Mouse (Mus musculus) forebrain, postnatal 0 days (tissue): Measurements from ENCODE around the gene Adnp. TPM values are rescaled to one million over a fixed set of nuclear protein-coding genes. Genes with fewer than 3 reads are reported as not detected.
A peak's percentile ranks its signal among the peaks of the same experiment; 100 is the strongest.
"Not testable (repeated sequence)": the region's sequence is repeated elsewhere in the genome, so short reads cannot be mapped to it uniquely, and the experiment has no call there.

Experiments
- ATAC-seq: fragments of 200-750 bp; cut with Nextera tagmentation; 2 replicates; pipeline ENCODE4 v1.8.0; 2017; ENCODE audit warnings: mild to moderate bottlenecking, moderate library complexity
- DNase-seq: peaks from one replicate; pipeline ENCODE4 v3.0.0-alpha.2; 2015
- H3K27ac ChIP-seq: fragments of 300-500 bp; sonication (generic); 2 replicates; pipeline ENCODE4 v1.5.1; 2014; ENCODE audit warnings: low read depth, mild to moderate bottlenecking, antibody characterized with exemption, low read length, moderate library complexity, mixed read lengths
- H3K27me3 ChIP-seq: fragments of 300-500 bp; sonication (generic); 2 replicates; pipeline ENCODE4 v1.6.1; 2014; ENCODE audit warnings: mild to moderate bottlenecking, low read length, mixed read lengths; ENCODE audit not compliant: insufficient read depth
- H3K36me3 ChIP-seq: fragments of 300-500 bp; sonication (generic); 2 replicates; pipeline ENCODE4 v1.6.1; 2014; ENCODE audit warnings: mild to moderate bottlenecking, moderate library complexity; ENCODE audit not compliant: insufficient read depth
- H3K4me1 ChIP-seq: fragments of 300-500 bp; sonication (generic); 2 replicates; pipeline ENCODE4 v1.6.1; 2014; ENCODE audit warnings: antibody characterized with exemption; ENCODE audit not compliant: insufficient read depth
- H3K4me2 ChIP-seq: fragments of 300-500 bp; sonication (generic); 2 replicates; pipeline ENCODE4 v1.6.1; 2014; ENCODE audit warnings: low read depth, mild to moderate bottlenecking, moderate library complexity
- H3K4me3 ChIP-seq: fragments of 300-500 bp; sonication (generic); 2 replicates; pipeline ENCODE4 v1.5.1; 2014; ENCODE audit warnings: low read depth, low read length, mixed read lengths
- H3K9ac ChIP-seq: fragments of 300-500 bp; sonication (generic); 2 replicates; pipeline ENCODE4 v1.6.1; 2014; ENCODE audit warnings: mild to moderate bottlenecking
- H3K9me3 ChIP-seq: fragments of 300-500 bp; sonication (generic); 2 replicates; pipeline ENCODE4 v1.6.1; 2016; ENCODE audit warnings: low read length
- CTCF ChIP-seq: sonication (generic); IDR thresholded peaks from 2 replicates; pipeline ENCODE4 v1.5.1; 2016; ENCODE audit warnings: antibody characterized with exemption, control low read depth, low read depth
- WGBS: fragments of 180-500 bp; shearing (Covaris S2); extraction: QIAGEN DNeasy Blood & Tissue Kit; methylation state at CpG from one replicate; pipeline ENCODE4 v1.1.7; 2014; 5-methylcytosine and 5-hydroxymethylcytosine counted together
- polyA plus RNA-seq: library from polyadenylated mRNA; unstranded; fragments of >200 nt; fragmentation: Nextera tagmentation; extraction: Ambion mirVana; gene quantifications from 2 replicates; pipeline ENCODE4 v1.2.1, GENCODE M21; 2015
- total RNA-seq: library from RNA; depleted of rRNA; stranded (reverse); fragments of >200 nt; gene quantifications from 2 replicates; pipeline ENCODE4 v1.2.3, GENCODE M21; 2014

Gene Adnp
- total and polyA plus RNA-seq, 2 experiments from 2014 or later, result 15.4 to 41.8 TPM

DNA sequence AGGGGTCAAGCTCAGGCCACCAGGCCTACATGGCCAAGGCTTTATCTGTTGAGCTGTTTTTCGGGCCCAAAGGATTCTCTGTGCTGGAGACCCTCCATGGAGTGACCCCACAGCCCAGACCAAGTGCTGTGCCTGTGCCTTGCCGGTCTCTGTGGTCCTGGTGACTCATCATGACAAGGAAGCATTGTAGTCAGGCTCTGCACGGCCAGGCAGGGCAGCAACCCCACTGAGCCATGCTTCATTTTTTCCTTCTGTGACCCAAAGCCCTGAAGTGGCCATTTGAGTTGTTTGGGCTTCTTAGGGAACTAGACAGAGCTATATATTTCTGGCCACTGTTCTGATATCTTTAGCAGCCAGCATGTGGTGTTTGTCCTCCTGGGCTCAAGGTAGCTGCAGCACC lies 39.1 kb downstream of the Adnp start:
- H3K4me2 ChIP-seq, result no peak overlapping the region
- TF ChIP-seq CTCF, result no peak
- WGBS, result 66% methylated on average over 3 of the region's 3 CpGs
- no peak overlapping the region for H3K9ac ChIP-seq
- no peaks in the 10 kb centered on the region for H3K9me3 ChIP-seq
- no peak overlapping the region for H3K4me3 ChIP-seq
- H3K36me3 ChIP-seq, result no peaks in the 10 kb centered on the region
- no peaks in the 10 kb centered on the region for H3K27me3 ChIP-seq
- DNase-seq (no peak), ATAC-seq (no peak)
- H3K27ac ChIP-seq, result no peak overlapping the region
- H3K4me1 ChIP-seq, result no peaks in the 10 kb centered on the region

DNA sequence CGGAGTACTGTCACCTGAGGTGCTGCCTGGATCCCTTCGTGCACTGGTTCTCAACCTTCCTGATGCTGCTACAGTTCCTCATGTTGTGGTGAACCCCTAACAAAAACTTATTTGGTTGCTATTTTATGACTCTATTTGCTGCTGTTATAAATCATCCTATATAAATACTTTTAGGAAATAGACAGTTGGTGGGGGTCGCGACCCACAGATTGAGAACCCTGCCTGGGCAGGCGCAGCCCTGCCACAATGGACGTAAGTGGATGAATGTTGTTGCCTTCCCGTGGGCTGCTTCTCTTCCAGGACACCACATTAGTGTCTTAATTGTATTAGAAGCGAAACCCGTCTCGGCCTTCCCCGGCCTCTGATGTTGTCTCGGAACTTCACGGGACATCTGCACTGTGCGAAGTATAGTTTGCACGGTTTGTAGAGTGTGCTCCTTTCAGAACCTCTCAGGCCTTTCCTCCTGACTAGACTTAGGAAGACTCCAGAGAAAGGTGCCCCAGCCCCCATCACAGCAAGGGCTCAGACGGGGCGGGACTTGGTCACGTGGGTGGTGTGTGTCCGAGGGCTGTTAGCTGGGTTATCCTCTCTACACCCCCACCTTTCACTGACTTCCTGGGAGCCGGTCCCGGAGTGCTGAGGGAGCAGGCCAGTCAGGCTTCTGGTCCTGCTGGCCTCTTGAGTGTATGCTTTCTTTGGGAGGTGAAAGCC lies 40.0 kb downstream of the Adnp start:
- whole genome bisulfite sequencing, result 52% methylated on average over 21 of the region's 21 CpGs
- no peaks in the 10 kb centered on the region for H3K9me3 ChIP-seq
- no peak for TF ChIP-seq CTCF
- H3K4me3 ChIP-seq, result no peak overlapping the region
- no peak overlapping the region for H3K4me2 ChIP-seq
- no peaks in the 10 kb centered on the region for H3K36me3 ChIP-seq
- no peak overlapping the region for H3K27ac ChIP-seq
- no peak overlapping the region for H3K9ac ChIP-seq
- no peak for ATAC-seq
- no peak for DNase-seq
- H3K27me3 ChIP-seq, result no peaks in the 10 kb centered on the region
- peaks cover 3% of the 10 kb centered on the region; the same call in 1 of the 2 replicates for H3K4me1 ChIP-seq

DNA sequence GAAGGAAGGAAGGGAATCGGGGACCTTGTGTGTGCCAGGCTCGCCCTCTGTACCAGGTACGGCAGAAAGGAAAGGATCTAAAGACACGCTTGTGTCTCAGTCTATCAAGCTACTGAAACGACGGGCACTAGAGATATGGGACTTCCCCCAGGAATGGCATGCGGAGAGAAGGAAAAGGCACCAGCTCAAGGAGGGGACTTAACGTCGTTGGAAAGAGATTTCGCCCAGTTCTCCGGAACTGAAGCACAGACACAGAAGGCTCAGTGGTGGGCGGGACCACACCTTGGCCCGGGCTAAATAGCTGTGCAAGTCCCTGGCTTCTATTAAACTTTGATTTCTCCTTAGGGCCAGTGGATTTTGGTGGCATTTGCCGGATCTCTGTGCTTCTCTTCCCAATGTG lies 44.9 kb downstream of the Adnp start:
- ATAC-seq (0 out of 2 replicates have a peak, but pooled peaks have one; percentile 17), DNase-seq (no peak)
- Histone ChIP-seq H3K36me3 (no peaks in the 10 kb centered on the region), H3K4me2 (peak overlapping the region; percentile 35), H3K4me3 (0 out of 2 replicates have a peak overlapping the region, but pooled peaks have one; percentile 5), H3K9ac (peak overlapping the region; percentile 33; the same call in 1 of the 2 replicates), H3K4me1 (peaks cover 5% of the 10 kb centered on the region; the same call in 1 of the 2 replicates), H3K27ac (no peak overlapping the region), H3K27me3 (no peaks in the 10 kb centered on the region), H3K9me3 (no peaks in the 10 kb centered on the region)
- no peak for TF ChIP-seq CTCF
- WGBS, result 8% methylated on average over 14 of the region's 14 CpGs

DNA sequence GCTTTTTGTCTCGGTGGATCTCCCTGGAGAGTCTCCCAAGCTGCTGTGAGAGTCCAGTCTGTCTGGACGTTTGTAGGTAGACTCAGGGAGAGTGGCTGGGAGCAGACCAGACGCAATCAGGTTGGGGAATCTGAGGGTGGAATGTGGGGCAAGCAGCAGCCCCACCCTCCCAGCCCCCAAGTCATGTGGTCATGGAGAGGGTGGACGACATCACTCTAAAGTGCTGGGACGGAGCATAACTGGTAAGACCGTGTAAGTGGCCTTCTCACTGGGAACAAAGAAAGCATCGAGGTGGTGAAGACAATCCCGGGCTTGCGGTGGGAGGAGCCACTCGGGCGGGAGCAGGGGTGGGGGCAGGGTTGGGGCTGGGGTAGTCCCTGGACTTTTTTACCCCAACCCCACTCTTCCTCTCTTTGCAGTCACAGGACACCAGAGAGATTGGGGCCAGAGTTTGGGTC lies 45.4 kb downstream of the Adnp start:
- Histone ChIP-seq H3K4me2 (peak overlapping the region; percentile 35), H3K9ac (peak overlapping the region; percentile 33), H3K36me3 (no peaks in the 10 kb centered on the region), H3K27me3 (no peaks in the 10 kb centered on the region), H3K4me1 (peaks cover 5% of the 10 kb centered on the region; the same call in 1 of the 2 replicates), H3K9me3 (no peaks in the 10 kb centered on the region), H3K27ac (no peak overlapping the region), H3K4me3 (peak overlapping the region; percentile 5; the same call in 1 of the 2 replicates)
- TF ChIP-seq CTCF, result no peak
- ATAC-seq (peak; percentile 40; the same call in 1 of the 2 replicates), DNase-seq (no peak)
- WGBS, result 5% methylated on average over 11 of the region's 11 CpGs

DNA sequence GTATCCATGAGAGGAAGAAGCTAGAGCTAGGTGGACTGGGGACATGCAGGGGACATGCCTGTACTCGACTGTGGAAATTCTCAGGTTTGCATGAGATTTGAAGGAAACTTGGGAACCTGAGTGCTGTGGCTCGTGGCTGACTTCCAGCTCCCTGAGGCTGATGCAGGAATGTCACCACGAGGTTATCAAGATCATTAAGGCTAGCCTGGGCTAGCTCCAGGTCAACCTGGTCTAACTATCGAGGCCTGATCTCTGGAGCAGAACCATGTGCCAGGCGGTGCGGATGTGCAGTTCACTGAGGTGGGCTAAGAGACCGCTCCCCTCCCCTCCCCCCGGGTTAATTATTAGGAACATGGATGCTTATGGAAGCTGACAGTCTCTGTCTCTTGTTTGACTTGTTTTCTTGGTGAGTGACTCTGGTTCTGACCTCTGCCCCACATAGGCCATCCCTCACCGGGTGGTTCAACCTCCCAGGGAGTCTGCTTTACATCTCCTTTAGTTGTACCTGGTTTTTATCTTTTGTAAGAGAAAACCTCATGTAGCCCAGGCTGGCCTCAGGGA lies 46.5 kb downstream of the Adnp start:
- no peak overlapping the region for H3K4me2 ChIP-seq
- H3K27me3 ChIP-seq, result no peaks in the 10 kb centered on the region
- 86% methylated on average over 9 of the region's 9 CpGs for WGBS
- no peak overlapping the region for H3K4me3 ChIP-seq
- H3K36me3 ChIP-seq, result no peaks in the 10 kb centered on the region
- H3K9me3 ChIP-seq, result no peaks in the 10 kb centered on the region
- no peak overlapping the region for H3K9ac ChIP-seq
- peaks cover 5% of the 10 kb centered on the region; the same call in 1 of the 2 replicates for H3K4me1 ChIP-seq
- no peak overlapping the region for H3K27ac ChIP-seq
- DNase-seq (no peak), ATAC-seq (no peak)
- no peak for TF ChIP-seq CTCF

DNA sequence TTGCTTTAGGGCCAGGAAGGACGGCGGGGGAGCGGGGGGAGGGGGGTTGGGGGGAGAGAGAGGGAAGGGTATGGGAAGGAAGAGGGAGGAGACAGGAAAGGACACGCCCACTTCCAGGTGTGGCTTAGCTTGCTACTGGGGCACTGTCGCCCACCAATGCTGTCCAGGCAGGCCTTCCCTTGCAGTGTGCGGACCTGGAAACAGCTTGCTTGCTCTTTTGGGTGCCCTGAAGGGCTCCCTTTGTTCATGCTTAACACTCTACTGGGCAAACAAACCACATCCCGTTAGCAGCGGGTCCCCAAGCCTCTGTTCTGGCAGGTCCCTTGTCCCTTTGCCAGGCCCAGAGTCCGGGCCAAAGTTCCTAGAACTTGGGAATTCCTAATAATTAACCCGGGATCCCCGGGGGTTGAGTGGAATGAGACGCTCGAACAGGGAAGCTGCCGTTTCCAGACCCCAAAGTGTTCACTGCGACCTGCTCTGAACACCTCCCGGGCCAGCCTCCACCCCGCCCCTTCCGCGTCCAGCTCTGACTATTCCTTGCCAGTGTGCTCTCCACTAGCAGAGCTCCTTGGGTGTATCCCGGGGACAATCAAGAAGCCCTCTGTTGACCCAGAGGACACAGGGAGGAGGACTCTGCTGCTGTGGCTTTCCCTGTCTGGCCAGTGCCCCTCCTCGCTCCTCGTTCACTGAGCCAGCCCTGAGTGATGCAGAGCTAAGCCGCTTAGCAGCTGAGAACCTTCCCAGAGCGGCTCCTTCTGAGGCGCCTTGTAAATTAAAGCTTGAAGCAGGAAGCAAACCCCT lies 47.8 kb downstream of the Adnp start:
- Histone ChIP-seq H3K4me1 (peaks cover 5% of the 10 kb centered on the region; the same call in 1 of the 2 replicates), H3K9ac (no peak overlapping the region), H3K4me2 (peak overlapping the region; percentile 26; the same call in 1 of the 2 replicates), H3K27ac (no peak overlapping the region), H3K9me3 (no peaks in the 10 kb centered on the region), H3K4me3 (no peak overlapping the region), H3K36me3 (no peaks in the 10 kb centered on the region), H3K27me3 (no peaks in the 10 kb centered on the region)
- no peak for TF ChIP-seq CTCF
- WGBS, result 7% methylated on average over 23 of the region's 25 CpGs
- ATAC-seq (peak; percentile 36), DNase-seq (no peak)

DNA sequence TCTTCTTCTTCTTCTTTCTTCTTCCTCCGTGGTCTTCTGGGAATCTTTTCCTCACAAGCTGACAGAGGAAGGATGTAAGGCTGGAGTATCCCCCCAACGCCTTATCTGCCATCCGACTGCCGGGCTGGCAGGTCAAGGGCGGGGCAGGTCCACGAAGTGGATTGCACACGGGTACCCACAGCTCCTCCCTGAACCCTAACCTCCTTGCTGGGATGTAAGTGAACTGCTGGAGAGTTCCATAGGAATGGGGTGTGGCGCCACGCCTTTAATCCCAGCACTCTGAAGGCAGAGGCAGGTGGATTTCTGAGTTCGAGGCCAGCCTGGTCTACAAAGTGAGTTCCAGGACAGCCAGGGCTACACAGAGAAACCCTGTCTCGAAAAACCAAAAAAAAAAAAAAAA lies 48.9 kb downstream of the Adnp start:
- DNase-seq, H3K4me1 ChIP-seq, H3K4me3 ChIP-seq, ATAC-seq, H3K27ac ChIP-seq, H3K27me3 ChIP-seq, H3K9me3 ChIP-seq, H3K4me2 ChIP-seq, H3K9ac ChIP-seq, H3K36me3 ChIP-seq: not testable (repeated sequence)
- WGBS, result 58% methylated on average over 9 of the region's 11 CpGs
